Mouse (Mus musculus): ENCODE measurements around the gene Kat2a.
"Not testable (repeated sequence)": the region's sequence is repeated elsewhere in the genome, so short reads cannot be mapped to it uniquely, and the experiment has no call there.

Gene Kat2a

GRCm38 (mm10) chr11:100677810-100678209, 34.5 kb downstream of the Kat2a start:
- DNase-seq (ENCODE audit: extremely low spot score, low read depth, low spot score): no peak

- no peak for DNase-seq (ENCODE audit: extremely low spot score, low read depth, low spot score)
These were observed 39.1 kb downstream of the Kat2a start for GRCm38 (mm10) chr11:100673169-100673568.

GRCm38 (mm10) chr11:100671956-100672355, 40.3 kb downstream of the Kat2a start:
- no peak for DNase-seq (ENCODE audit: extremely low spot score, low read depth, low spot score)

GRCm38 (mm10) chr11:100671049-100671448, 41.2 kb downstream of the Kat2a start:
- DNase-seq (ENCODE audit: extremely low spot score, low read depth, low spot score): no peak

- DNase-seq (ENCODE audit: extremely low spot score, low read depth, low spot score): no peak
These were observed 52.5 kb downstream of the Kat2a start for GRCm38 (mm10) chr11:100659806-100660205.

GRCm38 (mm10) chr11:100656458-100656857, 55.8 kb downstream of the Kat2a start:
- DNase-seq (ENCODE audit: extremely low spot score, low read depth, low spot score): no peak

- DNase-seq (ENCODE audit: extremely low spot score, low read depth, low spot score): not testable (repeated sequence)
These were observed 56.7 kb downstream of the Kat2a start for GRCm38 (mm10) chr11:100655589-100655988.

All from hindlimb bud, embryonic 11.5 days (tissue).